Mouse (Mus musculus) lung, embryonic 16.5 days (tissue): ENCODE data around the gene Vrk1. TPM values are rescaled to one million over a fixed set of nuclear protein-coding genes. Genes with fewer than 3 reads are reported as not detected.

Source experiments
- ATAC-seq: fragments of 200-750 bp; cut with Nextera tagmentation; 2 replicates; pipeline ENCODE4 v1.8.0; 2017; ENCODE audit warnings: low read depth, mild to moderate bottlenecking, moderate library complexity
- H3K27ac ChIP-seq: fragments of 300-500 bp; sonication (generic); 2 replicates; pipeline ENCODE4 v1.5.1; 2014; ENCODE audit warnings: mild to moderate bottlenecking, control low read depth, low read length
- H3K27me3 ChIP-seq: fragments of 300-500 bp; sonication (generic); 2 replicates; pipeline ENCODE4 v1.6.1; 2014; ENCODE audit warnings: low read depth, low read length, mixed read lengths; ENCODE audit not compliant: control insufficient read depth, insufficient read depth
- H3K36me3 ChIP-seq: fragments of 300-500 bp; sonication (generic); 2 replicates; pipeline ENCODE4 v1.6.1; 2014; ENCODE audit warnings: low read length; ENCODE audit not compliant: control insufficient read depth, insufficient read depth
- H3K4me1 ChIP-seq: fragments of 300-500 bp; sonication (generic); replicated peaks from 2 replicates; pipeline ENCODE4 v1.6.1; 2014; ENCODE audit warnings: low read length, mixed read lengths; ENCODE audit not compliant: control insufficient read depth, insufficient read depth
- H3K4me2 ChIP-seq: fragments of 300-500 bp; sonication (generic); 2 replicates; pipeline ENCODE4 v1.6.1; 2014; ENCODE audit warnings: low read depth, low read length, control low read depth
- H3K4me3 ChIP-seq: fragments of 300-500 bp; sonication (generic); 2 replicates; pipeline ENCODE4 v1.5.1; 2014; ENCODE audit warnings: mild to moderate bottlenecking, low read length, control low read depth
- H3K9ac ChIP-seq: fragments of 300-500 bp; sonication (generic); 2 replicates; pipeline ENCODE4 v1.6.1; 2014; ENCODE audit warnings: low read length, control low read depth
- H3K9me3 ChIP-seq: fragments of 300-500 bp; sonication (generic); 2 replicates; pipeline ENCODE4 v1.6.1; 2016; ENCODE audit warnings: low read length; ENCODE audit not compliant: control insufficient read depth
- WGBS: fragments of 180-500 bp; shearing (Covaris S2); extraction: QIAGEN DNeasy Blood & Tissue Kit; methylation state at CpG from one replicate; pipeline ENCODE4 v1.1.7; 2014; 5-methylcytosine and 5-hydroxymethylcytosine counted together
- polyA plus RNA-seq: library from polyadenylated mRNA; unstranded; fragments of >200 nt; fragmentation: Nextera tagmentation; extraction: Ambion mirVana; gene quantifications from 2 replicates; pipeline ENCODE4 v1.2.1, GENCODE M21; 2015

Gene Vrk1
- polyA plus RNA-seq, 1 experiment from 2014 or later, result 71.6 TPM

DNA sequence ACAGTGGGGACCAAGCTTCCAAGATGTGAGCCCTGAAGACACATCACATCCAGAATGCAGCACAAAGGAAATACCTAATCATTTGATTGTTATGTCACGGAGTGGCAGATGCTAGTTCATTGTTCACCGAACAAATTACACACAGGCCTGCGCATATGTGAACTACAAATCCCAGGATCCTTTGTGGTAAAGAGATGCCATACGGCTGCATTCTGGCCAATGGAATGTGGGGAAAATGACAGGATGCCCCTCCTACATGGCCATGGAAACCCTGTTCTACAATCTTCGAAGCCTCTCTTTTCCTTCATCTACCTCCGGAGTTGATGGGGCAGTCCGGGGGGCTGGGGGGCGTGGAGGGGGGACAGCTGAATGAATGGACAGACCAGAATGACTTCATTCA lies 37.4 kb upstream of the Vrk1 start:
- WGBS, result 85% methylated on average over 8 of the region's 8 CpGs
- H3K9ac ChIP-seq, result no peak overlapping the region
- H3K4me3 ChIP-seq, result no peak overlapping the region
- no peak for ATAC-seq
- H3K4me2 ChIP-seq, result no peak overlapping the region
- no peaks in the 10 kb centered on the region; the same call in 1 of the 2 replicates for H3K4me1 ChIP-seq
- H3K9me3 ChIP-seq, result no peaks in the 10 kb centered on the region
- H3K27ac ChIP-seq, result no peak overlapping the region
- no peaks in the 10 kb centered on the region for H3K27me3 ChIP-seq
- H3K36me3 ChIP-seq, result no peaks in the 10 kb centered on the region

DNA sequence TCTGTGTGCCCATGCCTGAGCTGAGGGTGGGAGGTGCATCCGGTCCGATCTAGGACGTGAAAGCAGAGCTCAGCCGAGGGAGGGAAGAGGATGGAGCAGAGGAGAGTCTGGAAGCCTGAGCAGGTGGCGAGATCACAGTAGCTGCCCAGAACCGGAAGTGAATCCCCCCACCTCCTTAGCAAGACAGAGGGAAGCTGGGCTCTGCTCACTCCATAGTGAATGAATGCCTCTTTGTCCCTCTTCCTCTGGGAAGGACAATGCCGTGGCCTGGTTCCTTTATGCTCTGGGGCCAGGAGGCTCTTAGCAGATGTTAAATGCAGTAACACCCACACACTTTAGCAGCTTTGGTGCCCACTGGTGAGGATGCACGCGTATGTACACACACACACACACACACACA lies 36.3 kb upstream of the Vrk1 start:
- ATAC-seq, result no peak
- Histone ChIP-seq H3K4me1 (no peaks in the 10 kb centered on the region), H3K27me3 (no peaks in the 10 kb centered on the region), H3K9me3 (no peaks in the 10 kb centered on the region), H3K36me3 (no peaks in the 10 kb centered on the region), H3K4me3 (no peak overlapping the region), H3K9ac (no peak overlapping the region), H3K27ac (no peak overlapping the region), H3K4me2 (no peak overlapping the region)
- 49% methylated on average over 9 of the region's 9 CpGs for WGBS

DNA sequence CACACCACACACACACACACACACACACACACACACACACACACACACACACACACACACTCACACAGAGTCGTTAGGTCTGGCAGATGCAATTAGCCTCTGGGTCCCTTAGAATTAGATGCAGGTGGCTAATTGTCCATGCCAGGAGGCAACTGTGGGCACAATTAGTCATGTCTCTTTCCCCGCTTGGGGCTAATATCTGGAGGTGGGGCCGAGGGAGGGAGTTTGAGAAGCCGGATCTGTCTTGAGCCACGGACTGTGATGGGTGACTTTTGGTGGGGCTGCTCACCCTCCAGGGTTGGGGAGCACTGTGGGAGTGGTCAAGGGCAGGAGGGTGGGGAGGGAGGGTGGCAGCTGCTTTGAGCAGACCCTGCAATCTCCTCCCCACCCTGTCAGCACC lies 35.9 kb upstream of the Vrk1 start:
- H3K4me2 ChIP-seq, result no peak overlapping the region
- H3K36me3 ChIP-seq, result no peaks in the 10 kb centered on the region
- H3K9me3 ChIP-seq, result no peaks in the 10 kb centered on the region
- 64% methylated on average over 5 of the region's 5 CpGs for WGBS
- ATAC-seq, result no peak
- no peaks in the 10 kb centered on the region for H3K27me3 ChIP-seq
- H3K4me3 ChIP-seq, result no peak overlapping the region
- H3K4me1 ChIP-seq, result no peaks in the 10 kb centered on the region
- H3K27ac ChIP-seq, result no peak overlapping the region
- no peak overlapping the region for H3K9ac ChIP-seq

DNA sequence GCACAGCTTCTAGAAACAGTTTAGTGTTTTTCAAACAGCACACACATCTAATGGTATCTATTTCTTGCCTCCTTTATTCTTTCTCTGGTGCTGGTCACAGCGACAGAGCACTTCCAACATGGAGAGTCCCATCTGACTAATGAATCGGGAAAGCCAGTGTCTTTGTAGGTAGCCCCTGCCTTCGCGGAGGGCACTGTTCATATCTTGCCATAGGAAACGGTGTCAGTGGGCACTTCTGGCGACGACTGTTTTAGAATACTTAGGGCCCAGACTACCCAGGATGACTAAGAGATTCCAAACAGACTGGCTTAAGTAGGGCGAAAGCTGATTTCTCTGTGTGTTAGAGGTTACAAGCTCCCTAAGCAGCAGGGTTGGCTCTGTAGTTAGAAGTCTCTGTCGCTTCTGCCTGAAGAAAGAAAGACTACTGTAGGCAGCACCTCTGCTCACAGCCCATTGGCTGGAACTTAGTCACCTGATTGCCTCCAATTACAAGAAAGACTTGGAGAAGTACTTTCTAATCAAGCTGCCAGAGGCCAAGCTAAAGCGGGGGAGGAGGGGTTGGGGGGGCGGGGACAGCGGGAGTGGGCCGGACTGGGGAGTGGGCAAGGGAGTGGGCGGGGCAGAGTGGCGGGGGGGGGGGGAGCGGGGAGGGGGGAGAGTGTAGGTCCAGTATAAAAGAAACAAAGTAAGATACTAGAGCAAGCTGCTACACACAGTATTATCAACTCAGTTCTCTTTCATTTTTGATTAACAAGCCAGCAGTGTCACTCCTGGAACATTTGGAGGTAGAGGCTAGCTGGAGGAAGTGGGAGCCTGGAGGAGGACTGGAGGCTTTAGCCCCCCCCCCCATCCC lies 28.7 kb upstream of the Vrk1 start:
- Histone ChIP-seq H3K27me3 (no peaks in the 10 kb centered on the region), H3K4me1 (no peaks in the 10 kb centered on the region), H3K4me2 (peak overlapping the region; percentile 22), H3K27ac (no peak overlapping the region), H3K9ac (no peak overlapping the region), H3K9me3 (peaks cover 3% of the 10 kb centered on the region; the same call in 1 of the 2 replicates), H3K4me3 (peak overlapping the region; percentile 14; the same call in 1 of the 2 replicates), H3K36me3 (no peaks in the 10 kb centered on the region)
- peak; percentile 56 for ATAC-seq
- 20% methylated on average over 10 of the region's 16 CpGs for WGBS

DNA sequence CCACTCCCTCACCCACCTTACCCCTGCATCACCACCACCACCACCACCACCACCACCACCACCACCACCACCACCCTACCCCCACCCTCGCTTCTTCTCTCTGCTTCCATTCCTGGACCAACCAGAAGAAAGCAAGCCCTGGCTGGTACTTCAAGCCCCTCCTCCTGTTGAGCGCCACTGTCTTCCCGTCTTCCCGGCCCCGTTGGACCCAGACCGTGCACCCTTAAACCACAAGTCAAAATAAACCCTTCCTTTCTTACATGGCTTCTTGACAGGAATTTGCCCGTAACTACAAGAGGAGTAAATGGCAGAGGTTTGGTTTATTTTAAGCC lies 28.1 kb upstream of the Vrk1 start:
- Histone ChIP-seq H3K9ac (no peak overlapping the region), H3K27ac (no peak overlapping the region), H3K4me2 (peak overlapping the region; percentile 22), H3K4me3 (no peak overlapping the region), H3K27me3 (no peaks in the 10 kb centered on the region), H3K36me3 (no peaks in the 10 kb centered on the region), H3K4me1 (no peaks in the 10 kb centered on the region), H3K9me3 (peaks cover 3% of the 10 kb centered on the region; the same call in 1 of the 2 replicates)
- ATAC-seq, result no peak
- 70% methylated on average over 7 of the region's 7 CpGs for WGBS

DNA sequence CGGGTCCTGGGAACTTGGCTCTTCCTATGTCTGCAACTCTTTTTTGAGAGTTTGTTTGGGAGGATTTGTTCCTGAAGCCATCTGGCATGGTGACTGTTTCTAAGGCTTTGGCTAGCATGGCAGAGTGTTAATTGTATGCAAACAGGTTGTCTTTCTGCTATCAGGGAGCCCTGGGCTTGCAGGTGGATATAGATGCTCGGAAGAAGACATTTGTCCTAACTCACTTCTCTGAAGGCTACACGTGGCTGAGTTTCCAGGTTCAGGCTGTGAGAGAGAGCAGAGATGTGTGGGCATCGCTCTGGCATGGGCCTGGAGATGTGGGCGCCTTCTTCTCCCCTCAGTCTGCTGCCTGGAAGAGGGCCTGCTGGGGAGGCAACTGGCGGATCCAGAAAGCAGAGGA lies 27.4 kb upstream of the Vrk1 start:
- no peak for ATAC-seq
- Histone ChIP-seq H3K27me3 (no peaks in the 10 kb centered on the region), H3K4me2 (no peak overlapping the region), H3K36me3 (no peaks in the 10 kb centered on the region), H3K9ac (no peak overlapping the region), H3K27ac (no peak overlapping the region), H3K4me1 (no peaks in the 10 kb centered on the region), H3K4me3 (no peak overlapping the region), H3K9me3 (peaks cover 3% of the 10 kb centered on the region; the same call in 1 of the 2 replicates)
- WGBS, result 78% methylated on average over 6 of the region's 6 CpGs

DNA sequence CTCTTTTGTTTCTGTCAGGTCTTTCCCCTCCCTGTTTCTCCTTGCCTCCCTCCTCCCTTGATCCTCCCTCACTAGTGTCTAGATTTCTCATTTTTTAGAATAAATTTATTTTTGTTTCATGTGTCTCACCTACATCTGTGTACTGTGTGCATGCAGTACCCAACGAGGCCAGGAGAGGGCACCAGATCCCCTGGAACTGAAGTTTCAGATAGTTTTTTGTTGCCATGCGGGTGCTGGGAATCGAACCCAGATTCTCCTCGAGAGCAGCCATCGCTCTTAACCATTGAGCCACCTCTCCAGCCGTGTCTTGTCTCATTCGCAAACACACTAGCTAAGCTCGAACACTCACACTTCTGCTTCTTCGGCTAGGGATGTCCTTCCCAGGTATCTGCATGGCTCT lies 26.5 kb upstream of the Vrk1 start:
- Histone ChIP-seq H3K9ac (no peak overlapping the region), H3K27me3 (no peaks in the 10 kb centered on the region), H3K9me3 (peaks cover 3% of the 10 kb centered on the region; the same call in 1 of the 2 replicates), H3K4me1 (no peaks in the 10 kb centered on the region), H3K4me3 (no peak overlapping the region), H3K27ac (no peak overlapping the region), H3K36me3 (no peaks in the 10 kb centered on the region), H3K4me2 (no peak overlapping the region)
- ATAC-seq, result no peak
- WGBS, result 88% methylated on average over 9 of the region's 9 CpGs

DNA sequence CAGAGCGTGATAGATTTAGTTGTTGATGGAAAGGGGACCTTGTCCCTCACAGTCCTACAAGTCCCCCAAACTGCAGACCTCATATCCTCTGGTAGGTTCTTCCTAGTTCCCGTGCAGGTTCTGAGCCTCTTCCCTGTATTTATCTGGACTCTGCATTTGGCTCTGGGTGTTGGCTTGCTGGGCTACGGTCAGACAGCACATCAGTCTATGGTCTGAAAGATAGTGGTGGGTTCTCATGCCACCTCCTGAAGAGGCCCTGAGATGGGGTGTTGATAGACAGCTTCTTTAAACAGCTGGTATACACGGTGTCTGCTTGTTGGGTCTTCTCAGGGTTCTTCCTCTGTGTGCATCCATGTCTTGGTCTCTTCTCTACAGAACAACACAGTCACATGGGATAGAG lies 21.6 kb upstream of the Vrk1 start:
- H3K9ac ChIP-seq, result no peak overlapping the region
- no peaks in the 10 kb centered on the region for H3K36me3 ChIP-seq
- no peaks in the 10 kb centered on the region for H3K27me3 ChIP-seq
- H3K9me3 ChIP-seq, result peaks cover 3% of the 10 kb centered on the region; the same call in 1 of the 2 replicates
- H3K4me1 ChIP-seq, result no peaks in the 10 kb centered on the region
- ATAC-seq, result no peak
- H3K4me3 ChIP-seq, result no peak overlapping the region
- H3K4me2 ChIP-seq, result no peak overlapping the region
- 84% methylated on average over 4 of the region's 4 CpGs for WGBS
- no peak overlapping the region for H3K27ac ChIP-seq

DNA sequence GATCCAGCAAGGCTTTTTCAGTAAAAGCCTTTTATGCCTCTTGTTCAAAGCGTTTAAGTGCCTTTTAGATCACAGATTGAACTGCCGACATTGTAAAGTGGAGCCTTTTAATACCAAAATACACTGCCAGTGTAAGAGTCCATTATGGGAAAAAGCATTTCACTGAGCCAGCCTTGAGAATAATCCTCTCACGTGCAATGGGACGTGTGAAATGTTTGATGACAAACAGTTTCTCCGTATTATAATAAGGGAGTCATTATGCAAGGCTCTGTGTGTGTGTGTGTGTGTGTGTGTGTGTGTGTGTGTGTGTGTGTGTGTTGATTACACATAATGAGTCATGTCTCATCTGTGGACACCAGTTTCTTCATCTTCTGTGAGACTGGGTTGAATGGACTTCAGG lies 17.3 kb upstream of the Vrk1 start:
- Histone ChIP-seq H3K4me2 (no peak overlapping the region), H3K9me3 (no peaks in the 10 kb centered on the region), H3K4me3 (no peak overlapping the region), H3K27ac (no peak overlapping the region), H3K4me1 (no peaks in the 10 kb centered on the region), H3K9ac (no peak overlapping the region), H3K27me3 (no peaks in the 10 kb centered on the region), H3K36me3 (no peaks in the 10 kb centered on the region)
- 78% methylated on average over 5 of the region's 5 CpGs for WGBS
- no peak for ATAC-seq
